ENCODE assay signal across 8 mouse cellular contexts in the genomic region with DNA sequence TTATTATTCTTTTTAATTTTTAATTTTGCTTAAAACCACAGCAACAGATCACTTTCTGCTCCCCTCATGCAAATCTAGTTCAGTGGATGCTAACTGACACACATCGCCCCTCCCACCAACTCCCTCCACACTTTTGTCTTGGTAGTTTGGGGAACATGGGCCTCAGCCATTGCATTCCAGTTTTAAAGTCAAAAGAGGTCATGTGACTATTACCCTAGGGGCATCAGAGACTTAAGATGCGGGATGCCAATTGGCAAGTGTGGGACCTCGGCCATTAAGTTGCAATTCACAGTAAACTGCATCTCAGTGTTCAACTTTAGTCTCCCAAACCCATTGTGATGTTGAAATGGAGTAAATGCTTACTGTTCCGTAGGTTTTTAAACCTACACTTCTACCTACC. TPM values are rescaled to one million over a fixed set of nuclear protein-coding genes. Genes with fewer than 3 reads are reported as not detected.
DNase-seq lines count a peak whose midpoint lies in the region; ATAC-seq and TF ChIP-seq lines count a peak whose summit lies in the region.

No protein-coding gene starts in this region.

- no peaks in the 10 kb centered on the region for H3K27me3 ChIP-seq in kidney, postnatal 0 days (ENCODE audit: insufficient read depth, low read length)
- H3K27me3 ChIP-seq in embryonic facial prominence, embryonic 10.5 days (replicated peaks; ENCODE audit: low read depth, poor library complexity, severe bottlenecking) = peaks cover 11% of the 10 kb centered on the region; the same call in 1 of the 2 replicates
- H3K27me3 ChIP-seq in hindbrain, embryonic 14.5 days (ENCODE audit: control insufficient read depth, insufficient read depth, low read length) = no peaks in the 10 kb centered on the region
- H3K27me3 ChIP-seq in midbrain, postnatal 0 days (ENCODE audit: insufficient read depth, low read length) = no peaks in the 10 kb centered on the region

- no peaks in the 10 kb centered on the region for H3K4me1 ChIP-seq in kidney, postnatal 0 days (replicated peaks; ENCODE audit: insufficient read depth, low read length)
- H3K4me1 ChIP-seq in embryonic facial prominence, embryonic 10.5 days = peaks cover 7% of the 10 kb centered on the region; the same call in 1 of the 2 replicates
- no peaks in the 10 kb centered on the region for H3K4me1 ChIP-seq in hindbrain, embryonic 14.5 days (replicated peaks; ENCODE audit: control insufficient read depth, insufficient read depth, low read length)
- H3K4me1 ChIP-seq in midbrain, postnatal 0 days (ENCODE audit: insufficient read depth, low read length) = no peaks in the 10 kb centered on the region

- H3K4me3 ChIP-seq in kidney, postnatal 0 days (replicated peaks; ENCODE audit: low read depth, low read length) = peak overlapping the region; percentile 52
- H3K4me3 ChIP-seq in embryonic facial prominence, embryonic 10.5 days = peak overlapping the region; percentile 63
- peak overlapping the region; percentile 47 for H3K4me3 ChIP-seq in hindbrain, embryonic 14.5 days (replicated peaks; ENCODE audit: low read length)
- peak overlapping the region; percentile 46 for H3K4me3 ChIP-seq in midbrain, postnatal 0 days (ENCODE audit: low read depth, low read length)

- no peak overlapping the region for H3K27ac ChIP-seq in kidney, postnatal 0 days
- H3K27ac ChIP-seq in embryonic facial prominence, embryonic 10.5 days (replicated peaks) = no peak overlapping the region
- H3K27ac ChIP-seq in hindbrain, embryonic 14.5 days = no peak overlapping the region
- no peak overlapping the region for H3K27ac ChIP-seq in midbrain, postnatal 0 days (ENCODE audit: low read depth, low read length)

- peak overlapping the region; percentile 60; the same call in 1 of the 2 replicates for H3K9ac ChIP-seq in kidney, postnatal 0 days (ENCODE audit: low read depth, low read length)
- peak overlapping the region; percentile 51; the same call in 1 of the 2 replicates for H3K9ac ChIP-seq in hindbrain, embryonic 14.5 days
- H3K9ac ChIP-seq in midbrain, postnatal 0 days (replicated peaks; ENCODE audit: low read length, poor library complexity, severe bottlenecking) = no peak overlapping the region

- DNase-seq in kidney, postnatal 0 days (ENCODE audit: low spot score) = no peak
- no peak for DNase-seq in kidney, adult 18-20 months
- DNase-seq in embryonic facial prominence, embryonic 10.5 days (ENCODE audit: low spot score) = no peak
- DNase-seq in hindbrain, embryonic 14.5 days (ENCODE audit: low spot score) = no peak
- DNase-seq in midbrain, postnatal 0 days (ENCODE audit: low spot score) = no peak
- no peak for DNase-seq in spleen, adult 18-20 months
- DNase-seq in ovary, postnatal 14 days (ENCODE audit: low spot score) = no peak
- DNase-seq in kidney, postnatal 36 days = no peak

- no peaks in the 10 kb centered on the region for H3K9me3 ChIP-seq in kidney, postnatal 0 days (replicated peaks; ENCODE audit: low read length)
- no peaks in the 10 kb centered on the region for H3K9me3 ChIP-seq in embryonic facial prominence, embryonic 10.5 days
- no peaks in the 10 kb centered on the region for H3K9me3 ChIP-seq in hindbrain, embryonic 14.5 days (ENCODE audit: control insufficient read depth, low read length)
- H3K9me3 ChIP-seq in midbrain, postnatal 0 days (ENCODE audit: low read length) = no peaks in the 10 kb centered on the region

- TF ChIP-seq CTCF in kidney, postnatal 0 days (IDR thresholded peaks at IDR 0.05; ENCODE audit: low read depth) = no peak
- TF ChIP-seq CTCF in midbrain, postnatal 0 days (IDR thresholded peaks at IDR 0.05) = no peak

- no peaks in the 10 kb centered on the region for H3K36me3 ChIP-seq in kidney, postnatal 0 days (ENCODE audit: insufficient read depth, low read length)
- no peaks in the 10 kb centered on the region for H3K36me3 ChIP-seq in embryonic facial prominence, embryonic 10.5 days (replicated peaks)
- no peaks in the 10 kb centered on the region for H3K36me3 ChIP-seq in hindbrain, embryonic 14.5 days (replicated peaks; ENCODE audit: control insufficient read depth, insufficient read depth)
- H3K36me3 ChIP-seq in midbrain, postnatal 0 days (ENCODE audit: insufficient read depth, low read length) = no peaks in the 10 kb centered on the region

- ATAC-seq in kidney, postnatal 0 days (replicated peaks; ENCODE audit: low FRiP score, low read depth) = no peak
- no peak for ATAC-seq in hindbrain, embryonic 14.5 days (ENCODE audit: low FRiP score)
- ATAC-seq in midbrain, postnatal 0 days (ENCODE audit: low FRiP score) = no peak

- WGBS in kidney, postnatal 0 days = 50% methylated on average over 4 of the region's 4 CpGs
- WGBS in embryonic facial prominence, embryonic 10.5 days = 27% methylated on average over 4 of the region's 4 CpGs
- WGBS in hindbrain, embryonic 14.5 days = 24% methylated on average over 4 of the region's 4 CpGs
- 29% methylated on average over 4 of the region's 4 CpGs for WGBS in midbrain, postnatal 0 days

- H3K4me2 ChIP-seq in kidney, postnatal 0 days (ENCODE audit: low read length) = peak overlapping the region; percentile 54
- peak overlapping the region; percentile 63 for H3K4me2 ChIP-seq in hindbrain, embryonic 14.5 days (replicated peaks)
- H3K4me2 ChIP-seq in midbrain, postnatal 0 days (ENCODE audit: low read depth, low read length, poor library complexity, severe bottlenecking) = peak overlapping the region; percentile 59

RNA-seq across cellular contexts. Expression of a gene that starts 1.7 kb away (rescaled TPM):
- 145 and 153 TPM in 2 replicates for polyA plus RNA-seq in kidney, postnatal 0 days (2015; fragmentation: Nextera tagmentation; extraction: Ambion mirVana)
- polyA plus RNA-seq in embryonic facial prominence, embryonic 10.5 days (2016; fragmentation: Nextera tagmentation; extraction: Ambion mirVana) = 72.4 and 73.1 TPM in 2 replicates
- 36.2 and 38.5 TPM in 2 replicates for polyA plus RNA-seq in hindbrain, embryonic 14.5 days (2014; fragmentation: Nextera tagmentation; extraction: Ambion mirVana)
- 12.8 and 25.2 TPM in 2 replicates for total RNA-seq in midbrain, postnatal 0 days (2014; rRNA removed)
- 29.3 and 31.1 TPM in 2 replicates for polyA plus RNA-seq in midbrain, postnatal 0 days (2015; fragmentation: Nextera tagmentation; extraction: Ambion mirVana)
